Mouse (Mus musculus) brain, embryonic 14.5 days (tissue): ENCODE results near the gene Gm15557.

Experiments used
- CTCF ChIP-seq: fragments of 200-500 bp; IDR thresholded peaks from 2 replicates; pipeline ENCODE4 v1.5.1; 2012; ENCODE audit warnings: inconsistent platforms, mild to moderate bottlenecking, moderate library complexity, borderline replicate concordance; ENCODE audit not compliant: insufficient read depth, insufficient read length; ENCODE audit errors: extremely low read depth
- POLR2A ChIP-seq: fragments of 200-500 bp; IDR thresholded peaks from 2 replicates; pipeline ENCODE4 v1.6.1; 2012; ENCODE audit warnings: mild to moderate bottlenecking, inconsistent platforms, borderline replicate concordance; ENCODE audit not compliant: poor library complexity, insufficient read depth, insufficient read length, severe bottlenecking; ENCODE audit errors: extremely low read depth

DNA sequence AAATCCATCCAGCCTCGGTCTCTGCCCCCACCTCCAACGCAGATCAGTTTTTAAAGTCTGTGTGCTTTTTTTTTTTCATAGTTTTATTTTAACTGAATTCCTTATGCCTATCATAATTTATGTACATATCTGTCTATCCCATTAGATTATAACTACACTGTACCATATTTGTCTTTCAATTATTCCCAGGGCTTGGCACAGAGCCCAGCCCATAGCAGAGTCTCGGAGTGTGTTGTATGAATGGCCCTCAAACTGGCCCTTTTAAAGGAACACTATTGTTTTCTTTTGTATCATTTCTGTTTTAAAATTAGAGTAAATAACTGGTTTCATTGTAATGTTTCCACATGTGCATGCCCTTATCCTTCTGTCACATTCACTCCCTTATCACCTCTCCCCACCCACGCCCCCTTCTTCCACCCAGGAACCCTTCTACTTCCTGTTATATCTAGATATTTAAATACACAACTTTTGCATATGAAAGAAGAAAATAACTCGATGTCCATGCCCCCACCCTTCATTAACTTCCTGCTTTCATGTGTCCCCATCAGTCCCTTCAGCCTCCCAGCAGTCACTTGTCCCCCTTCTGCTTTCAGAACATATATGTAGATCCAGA, 7.0 kb downstream of the Gm15557 start:
- TF ChIP-seq CTCF (no peak), POLR2A (no peak)
